Mouse (Mus musculus): ENCODE results near the gene Dstn. TPM values are rescaled to one million over a fixed set of nuclear protein-coding genes. Genes with fewer than 3 reads are reported as not detected.

Dstn gene
- polyA plus RNA-seq, 1 experiment from 2014 or later: 368 TPM

DNA sequence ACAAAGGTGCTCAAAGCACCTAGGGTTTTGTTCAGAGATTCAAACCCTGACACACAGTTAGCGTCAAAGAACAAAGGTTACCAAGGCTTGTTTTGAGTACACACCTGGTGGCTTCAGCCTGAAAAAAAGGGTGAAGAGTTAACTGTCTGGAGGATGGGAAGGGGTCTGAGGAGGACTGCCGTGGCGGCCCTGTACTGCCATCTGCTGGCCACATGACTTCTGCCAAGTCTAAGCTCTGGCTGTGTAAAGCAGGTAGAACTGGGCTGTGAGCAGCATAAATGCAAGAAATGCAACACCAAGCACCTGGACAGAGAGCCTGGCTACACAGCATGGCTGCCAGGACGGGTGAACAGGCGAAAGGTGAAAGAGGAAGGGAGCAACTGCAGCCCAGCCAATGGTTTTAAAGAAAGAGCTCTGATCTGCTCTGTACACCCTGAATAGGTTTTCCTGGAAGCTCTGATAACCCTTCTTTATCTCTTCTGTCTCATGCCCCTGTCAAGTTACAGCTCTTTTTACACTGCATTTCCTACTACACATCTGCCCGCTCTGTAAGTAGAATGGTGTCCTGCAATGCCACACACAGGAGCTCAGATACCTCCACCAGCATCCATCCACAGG, 65.8 kb downstream of the Dstn start:
- DNase-seq (ENCODE audit: low spot score): peak; percentile 70
- 41% methylated on average over 6 of the region's 6 CpGs for WGBS

DNA sequence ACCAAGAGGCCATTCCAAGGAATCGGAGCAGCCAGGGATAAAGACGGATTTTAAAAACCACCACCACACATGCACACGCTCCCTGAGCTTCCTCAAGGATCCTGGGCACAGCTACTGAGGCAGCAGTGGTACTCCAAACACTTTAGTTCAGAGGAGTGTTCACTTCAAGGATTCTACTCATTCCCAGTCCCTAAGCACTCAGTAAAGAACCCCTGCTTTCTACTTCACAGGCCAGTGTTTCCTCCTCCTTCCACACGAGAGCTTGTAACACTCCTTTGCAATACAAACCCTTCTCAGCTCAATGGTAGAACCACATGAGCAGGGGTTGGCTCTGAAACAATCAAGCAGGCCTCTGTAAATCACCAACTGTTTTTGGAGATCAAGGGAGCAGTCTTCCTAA, 67.0 kb downstream of the Dstn start:
- 87% methylated on average over 4 of the region's 4 CpGs for WGBS
- DNase-seq (ENCODE audit: low spot score): no peak
- Histone ChIP-seq H3K4me1 (replicated peaks) (no peaks in the 10 kb centered on the region), H3K27me3 (ENCODE audit: insufficient read depth, poor library complexity, severe bottlenecking) (no peaks in the 10 kb centered on the region), H3K27ac (no peak overlapping the region), H3K4me3 (no peak overlapping the region), H3K9me3 (no peaks in the 10 kb centered on the region), H3K36me3 (peaks cover 23% of the 10 kb centered on the region)

More for the DNA sequence above, 65.8 kb downstream of the Dstn start:
- Histone ChIP-seq H3K9me3 (no peaks in the 10 kb centered on the region), H3K4me1 (replicated peaks) (no peaks in the 10 kb centered on the region), H3K36me3 (peaks cover 23% of the 10 kb centered on the region), H3K4me3 (no peak overlapping the region), H3K27me3 (ENCODE audit: insufficient read depth, poor library complexity, severe bottlenecking) (no peaks in the 10 kb centered on the region), H3K27ac (no peak overlapping the region)

DNA sequence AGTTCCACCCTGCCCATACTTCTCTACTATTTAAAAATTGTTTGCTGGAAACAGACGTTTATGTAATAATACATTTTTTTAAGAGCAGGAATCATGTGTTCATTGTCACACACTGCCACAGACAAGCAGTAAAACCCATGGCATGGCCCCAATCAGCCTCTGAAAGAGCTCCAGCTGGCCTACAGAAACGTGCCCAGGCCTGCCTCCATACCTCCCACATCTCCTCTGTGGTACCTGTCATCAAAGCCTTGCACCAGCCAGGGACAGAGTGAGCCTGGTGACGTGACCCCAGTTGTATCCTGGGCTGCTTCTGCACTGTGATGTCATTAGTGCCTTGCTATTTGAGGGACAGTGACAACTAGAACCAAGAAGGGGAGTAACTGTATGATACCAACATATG, 67.8 kb downstream of the Dstn start:
- H3K9me3 ChIP-seq: no peaks in the 10 kb centered on the region
- no peak for DNase-seq (ENCODE audit: low spot score)
- WGBS: 62% methylated on average over 3 of the region's 3 CpGs
- H3K36me3 ChIP-seq: peaks cover 29% of the 10 kb centered on the region
- no peak overlapping the region for H3K4me3 ChIP-seq
- H3K27ac ChIP-seq: no peak overlapping the region
- H3K4me1 ChIP-seq (replicated peaks): no peaks in the 10 kb centered on the region
- no peaks in the 10 kb centered on the region for H3K27me3 ChIP-seq (ENCODE audit: insufficient read depth, poor library complexity, severe bottlenecking)

DNA sequence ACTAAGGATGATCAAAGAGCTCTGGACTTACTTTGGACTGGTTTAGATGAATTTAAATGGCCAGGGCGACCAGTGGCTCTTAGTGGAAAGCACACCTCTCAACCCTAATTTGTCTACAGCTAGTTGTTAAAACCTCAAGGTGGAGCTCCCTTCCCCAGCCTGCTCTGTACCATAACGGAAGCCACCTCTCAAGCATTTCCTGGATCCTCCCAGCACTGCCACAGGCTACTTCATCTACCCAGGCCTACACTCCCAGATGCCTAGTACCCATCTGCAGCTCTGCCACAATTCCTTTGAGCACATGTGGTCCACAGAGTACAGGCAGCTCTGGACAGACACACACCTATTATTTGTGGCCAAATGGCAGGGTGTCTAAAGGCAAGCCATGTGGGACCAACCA, 68.4 kb downstream of the Dstn start:
- H3K36me3 ChIP-seq: peaks cover 35% of the 10 kb centered on the region
- no peak overlapping the region for H3K4me3 ChIP-seq
- no peaks in the 10 kb centered on the region for H3K27me3 ChIP-seq (ENCODE audit: insufficient read depth, poor library complexity, severe bottlenecking)
- 84% methylated on average over 2 of the region's 2 CpGs for WGBS
- no peak overlapping the region for H3K27ac ChIP-seq
- DNase-seq (ENCODE audit: low spot score): no peak
- H3K9me3 ChIP-seq: no peaks in the 10 kb centered on the region
- H3K4me1 ChIP-seq (replicated peaks): no peaks in the 10 kb centered on the region

DNA sequence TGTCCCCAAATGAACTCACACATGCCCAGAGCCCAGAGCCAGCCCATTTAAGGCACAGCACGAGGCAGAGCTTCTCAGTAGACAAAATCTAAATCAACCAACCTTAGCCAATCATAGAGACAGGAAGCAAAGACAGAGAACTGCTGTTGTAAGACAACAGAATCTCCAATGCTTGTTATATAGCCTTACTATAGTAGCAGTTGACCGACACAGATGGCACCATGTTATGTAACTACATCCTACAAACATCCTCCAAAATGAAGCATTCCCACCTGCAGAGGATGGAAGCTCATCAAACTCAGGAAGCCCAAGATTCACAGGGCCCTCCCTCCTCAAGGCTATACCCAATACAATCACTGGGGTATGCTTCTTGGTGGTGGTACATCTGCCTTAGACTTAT, 72.4 kb downstream of the Dstn start:
- peaks cover 31% of the 10 kb centered on the region for H3K36me3 ChIP-seq
- no peaks in the 10 kb centered on the region for H3K9me3 ChIP-seq
- no peak for DNase-seq (ENCODE audit: low spot score)
- H3K27me3 ChIP-seq (ENCODE audit: insufficient read depth, poor library complexity, severe bottlenecking): no peaks in the 10 kb centered on the region
- no peak overlapping the region for H3K4me3 ChIP-seq
- H3K4me1 ChIP-seq (replicated peaks): no peaks in the 10 kb centered on the region
- WGBS: 78% methylated on average over 2 of the region's 2 CpGs
- no peak overlapping the region for H3K27ac ChIP-seq

DNA sequence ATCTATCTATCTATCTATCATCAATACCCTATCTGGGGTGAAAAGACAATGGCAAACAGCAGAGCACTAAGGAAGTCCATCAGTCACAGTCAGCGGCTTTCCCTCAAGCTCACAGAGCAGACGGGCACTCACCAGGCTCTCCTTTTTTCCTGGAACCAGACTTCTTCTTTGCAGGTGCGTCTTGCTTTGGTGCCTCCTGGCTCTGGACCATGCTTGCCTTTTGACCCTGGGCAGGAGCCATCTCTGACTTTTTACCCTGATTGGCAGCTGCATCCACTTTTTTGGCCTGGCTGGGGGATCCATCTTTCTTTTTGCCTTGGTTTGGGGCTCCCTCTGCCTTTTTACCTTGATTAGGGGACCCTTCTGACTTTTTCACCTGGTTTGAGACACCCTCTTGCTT, 72.9 kb downstream of the Dstn start:
- Histone ChIP-seq H3K4me3 (no peak overlapping the region), H3K9me3 (no peaks in the 10 kb centered on the region), H3K4me1 (replicated peaks) (no peaks in the 10 kb centered on the region), H3K27me3 (ENCODE audit: insufficient read depth, poor library complexity, severe bottlenecking) (no peaks in the 10 kb centered on the region), H3K27ac (no peak overlapping the region), H3K36me3 (peaks cover 31% of the 10 kb centered on the region)
- WGBS: 92% methylated on average over 3 of the region's 3 CpGs
- DNase-seq (ENCODE audit: low spot score): no peak

DNA sequence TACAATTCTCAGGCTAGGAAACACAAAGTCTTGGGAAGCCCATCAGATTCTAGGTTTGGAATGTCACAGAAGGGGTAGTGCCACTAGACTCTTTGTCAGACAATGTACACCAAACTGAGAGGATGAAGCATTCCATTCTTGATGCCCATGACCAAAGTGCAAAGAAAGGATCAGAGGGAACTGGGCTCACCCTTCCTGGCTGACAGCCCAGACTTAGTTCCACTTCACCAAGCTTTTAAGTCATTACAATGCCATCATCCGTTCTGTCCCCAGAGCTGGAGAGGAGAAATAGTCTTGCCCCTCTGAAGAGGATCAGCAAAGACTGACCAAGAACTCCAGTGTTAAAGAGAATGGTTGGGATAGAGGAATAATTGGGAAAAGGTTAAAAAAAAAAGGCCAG, 75.9 kb downstream of the Dstn start:
- Histone ChIP-seq H3K4me1 (replicated peaks) (no peaks in the 10 kb centered on the region), H3K9me3 (no peaks in the 10 kb centered on the region), H3K27me3 (ENCODE audit: insufficient read depth, poor library complexity, severe bottlenecking) (no peaks in the 10 kb centered on the region), H3K27ac (no peak overlapping the region), H3K36me3 (peaks cover 17% of the 10 kb centered on the region), H3K4me3 (no peak overlapping the region)
- 69% methylated on average over 1 of the region's 1 CpGs for WGBS
- DNase-seq (ENCODE audit: low spot score): no peak

DNA sequence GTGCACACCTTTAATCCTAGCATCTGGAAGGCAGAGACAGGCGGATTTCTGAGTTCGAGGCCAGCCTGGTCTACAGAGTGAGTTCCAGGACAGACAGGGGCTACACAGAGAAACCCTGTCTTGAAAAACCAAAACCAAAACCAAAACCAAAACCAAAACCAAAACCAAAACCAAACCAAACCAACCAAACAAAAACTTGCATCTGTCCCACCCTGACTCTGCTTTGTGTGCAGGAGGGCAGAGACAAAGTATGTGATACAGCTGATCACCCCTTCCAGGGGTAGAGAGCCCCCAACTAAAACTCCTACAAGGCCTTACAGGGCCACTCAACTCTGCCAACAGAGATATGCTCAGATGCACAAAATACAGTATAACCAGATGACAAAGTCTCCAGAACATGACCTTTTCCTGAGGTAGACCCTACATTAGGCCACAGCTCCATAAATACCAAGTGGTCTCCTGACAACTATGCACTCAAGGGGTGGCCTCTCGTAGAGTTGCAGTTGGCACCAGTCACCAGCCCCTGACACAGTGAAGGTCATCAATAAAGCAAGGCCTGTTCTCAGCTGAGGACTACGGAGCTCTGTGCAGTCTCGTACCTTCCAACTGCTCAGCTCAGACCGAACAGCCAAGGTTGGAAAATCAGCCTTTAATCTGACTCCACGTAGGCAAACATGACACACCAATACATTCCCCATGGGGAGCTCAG, 77.0 kb downstream of the Dstn start:
- 96% methylated on average over 7 of the region's 7 CpGs for WGBS
- Histone ChIP-seq H3K9me3 (no peaks in the 10 kb centered on the region), H3K27ac (no peak overlapping the region), H3K4me3 (no peak overlapping the region), H3K36me3 (peaks cover 16% of the 10 kb centered on the region), H3K4me1 (replicated peaks) (no peaks in the 10 kb centered on the region), H3K27me3 (ENCODE audit: insufficient read depth, poor library complexity, severe bottlenecking) (no peaks in the 10 kb centered on the region)
- no peak for DNase-seq (ENCODE audit: low spot score)

Other genes starting within 250 kb of the Dstn start
- 0.45 and 1.0 TPM in 2 replicates for gene Bfsp1, start 52.1 kb upstream of the Dstn start, polyA plus RNA-seq (2016; fragmentation: Nextera tagmentation; extraction: Ambion mirVana)
- 41.0 and 58.0 TPM in 2 replicates for gene Rrbp1, start 95.9 kb downstream of the Dstn start, polyA plus RNA-seq (2016; fragmentation: Nextera tagmentation; extraction: Ambion mirVana)
- not detected in 2 replicates for gene Banf2, start 117.7 kb downstream of the Dstn start, polyA plus RNA-seq (2016; fragmentation: Nextera tagmentation; extraction: Ambion mirVana)